In the genomic region with DNA sequence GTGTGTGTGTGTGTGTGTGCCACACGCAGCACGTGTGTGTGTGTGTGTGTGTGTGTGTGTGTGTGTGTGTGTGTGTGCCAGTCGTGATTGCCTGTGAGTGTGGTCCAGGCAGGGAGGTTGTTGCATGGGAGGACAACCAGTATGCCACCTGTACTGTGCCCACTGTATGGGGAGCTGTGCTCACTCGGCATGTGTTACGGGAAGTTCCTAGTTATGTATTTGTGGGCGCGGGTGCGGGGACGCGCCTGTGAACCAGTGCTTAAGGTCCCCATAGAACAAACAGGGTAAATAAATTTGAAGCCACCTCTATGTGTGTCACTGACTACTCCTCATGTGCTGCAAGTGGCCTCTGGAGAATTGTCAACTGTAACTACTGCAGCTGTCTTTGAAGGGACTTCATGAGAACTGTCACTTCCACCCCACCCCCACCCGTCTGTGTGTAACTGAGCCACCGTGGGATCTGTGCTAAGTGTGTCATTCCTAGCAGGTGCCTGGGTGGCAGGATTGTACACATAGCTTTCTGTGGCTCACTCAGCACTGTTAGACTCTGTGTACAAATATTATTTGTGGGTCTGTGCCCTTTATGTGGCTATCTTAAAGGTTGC, we compare ENCODE assay signal across 8 mouse cellular contexts. TPM values are rescaled to one million over a fixed set of nuclear protein-coding genes. Genes with fewer than 3 reads are reported as not detected.
A peak's percentile ranks its signal among the peaks of the same experiment; 100 is the strongest.
DNase-seq lines count a peak whose midpoint lies in the region; ATAC-seq and TF ChIP-seq lines count a peak whose summit lies in the region.

No protein-coding gene starts in this region.

- no peak for ATAC-seq in heart, embryonic 14.5 days (ENCODE audit: insufficient number of reproducible peaks, insufficient read depth, low FRiP score, low read depth)
- no peak for ATAC-seq in forebrain, embryonic 13.5 days
- ATAC-seq in liver, embryonic 11.5 days (replicated peaks; ENCODE audit: low FRiP score): no peak
- ATAC-seq in stomach, embryonic 16.5 days (ENCODE audit: insufficient read depth, low FRiP score): no peak

- H3K9ac ChIP-seq in heart, embryonic 14.5 days (ENCODE audit: low read length): peak overlapping the region; percentile 82
- peak overlapping the region; percentile 64; the same call in 1 of the 2 replicates for H3K9ac ChIP-seq in ES-Bruce4 (ENCODE audit: low read depth, poor library complexity, severe bottlenecking)
- H3K9ac ChIP-seq in forebrain, embryonic 13.5 days: no peak overlapping the region; the same call in 1 of the 2 replicates
- H3K9ac ChIP-seq in liver, embryonic 11.5 days (ENCODE audit: low read depth, low read length): peak overlapping the region; percentile 61
- H3K9ac ChIP-seq in stomach, embryonic 16.5 days (ENCODE audit: low read length): peak overlapping the region; percentile 82

- intact Hi-C loops in heart, postnatal 25 days (cut with DNase I): no loop called here

- peak overlapping the region; percentile 76 for H3K4me2 ChIP-seq in heart, embryonic 14.5 days (ENCODE audit: low read length)
- peak overlapping the region; percentile 56 for H3K4me2 ChIP-seq in forebrain, embryonic 13.5 days
- peak overlapping the region; percentile 92 for H3K4me2 ChIP-seq in liver, embryonic 11.5 days
- H3K4me2 ChIP-seq in stomach, embryonic 16.5 days (ENCODE audit: low read depth, low read length): peak overlapping the region; percentile 69

- DNase-seq in heart, postnatal 25 days (ENCODE audit: low spot score): no peak
- no peak for DNase-seq in liver, embryonic 11.5 days (ENCODE audit: low spot score)
- no peak for DNase-seq in right cerebral cortex, adult 18-20 months
- no peak for DNase-seq in adrenal gland, postnatal 4 days (ENCODE audit: low spot score in 2 of 2)

- no peaks in the 10 kb centered on the region for H3K9me3 ChIP-seq in heart, embryonic 14.5 days (ENCODE audit: control insufficient read depth, low read length)
- no peaks in the 10 kb centered on the region for H3K9me3 ChIP-seq in ES-Bruce4 (replicated peaks; ENCODE audit: control insufficient read depth, insufficient read depth, low read length, poor library complexity, severe bottlenecking)
- no peaks in the 10 kb centered on the region for H3K9me3 ChIP-seq in forebrain, embryonic 13.5 days (replicated peaks)
- no peaks in the 10 kb centered on the region for H3K9me3 ChIP-seq in liver, embryonic 11.5 days (ENCODE audit: control insufficient read depth, low read length)
- no peaks in the 10 kb centered on the region for H3K9me3 ChIP-seq in stomach, embryonic 16.5 days (replicated peaks; ENCODE audit: control insufficient read depth, low read length)

- H3K4me1 ChIP-seq in heart, embryonic 14.5 days (ENCODE audit: control insufficient read depth in 2 of 2, insufficient read depth in 2 of 2, low read length in 2 of 2): peaks cover 42 to 54% of the 10 kb centered on the region in 2 experiments
- H3K4me1 ChIP-seq in ES-Bruce4 (ENCODE audit: control insufficient read depth, insufficient read depth, low read length): peaks cover 3% of the 10 kb centered on the region
- peaks cover 46% of the 10 kb centered on the region for H3K4me1 ChIP-seq in forebrain, embryonic 13.5 days
- peaks cover 62% of the 10 kb centered on the region for H3K4me1 ChIP-seq in liver, embryonic 11.5 days (replicated peaks; ENCODE audit: control insufficient read depth, insufficient read depth, low read length)
- peaks cover 54% of the 10 kb centered on the region for H3K4me1 ChIP-seq in stomach, embryonic 16.5 days (ENCODE audit: control insufficient read depth, insufficient read depth, low read length)

- TF ChIP-seq POLR2A in ES-Bruce4 (IDR thresholded peaks at IDR 0.05; ENCODE audit: insufficient read depth, low read length): no peak

- WGBS in heart, embryonic 14.5 days: 42% methylated on average over 10 of the region's 12 CpGs
- WGBS in forebrain, embryonic 13.5 days: 79% methylated on average over 9 of the region's 12 CpGs
- 31% methylated on average over 10 of the region's 12 CpGs for WGBS in liver, embryonic 11.5 days
- 31% methylated on average over 10 of the region's 12 CpGs for WGBS in stomach, embryonic 16.5 days

- peak overlapping the region; percentile 97 to 100 for H3K27ac ChIP-seq in heart, embryonic 14.5 days (replicated peaks in 1 of 2; ENCODE audit: control insufficient read depth in 1 of 2, insufficient read depth in 1 of 2, low read depth in 2 of 2, low read length in 2 of 2)
- H3K27ac ChIP-seq in ES-Bruce4 (ENCODE audit: insufficient read depth, low read length): peak overlapping the region; percentile 76
- no peak overlapping the region for H3K27ac ChIP-seq in forebrain, embryonic 13.5 days
- peak overlapping the region; percentile 89 for H3K27ac ChIP-seq in liver, embryonic 11.5 days (ENCODE audit: low read depth, low read length)
- H3K27ac ChIP-seq in stomach, embryonic 16.5 days (ENCODE audit: low read length): peak overlapping the region; percentile 100

- TF ChIP-seq EP300 in ES-Bruce4 (IDR thresholded peaks at IDR 0.05; ENCODE audit: insufficient read depth, low read depth, low read length): no peak

- H3K36me3 ChIP-seq in heart, embryonic 14.5 days (ENCODE audit: control insufficient read depth, insufficient read depth, low read length): peaks cover 20% of the 10 kb centered on the region
- peaks cover 3% of the 10 kb centered on the region for H3K36me3 ChIP-seq in ES-Bruce4 (ENCODE audit: control insufficient read depth, insufficient read depth, low read length, poor library complexity, severe bottlenecking)
- H3K36me3 ChIP-seq in forebrain, embryonic 13.5 days (ENCODE audit: poor library complexity, severe bottlenecking): peaks cover 17% of the 10 kb centered on the region
- H3K36me3 ChIP-seq in liver, embryonic 11.5 days (ENCODE audit: control insufficient read depth, insufficient read depth, low read length): peaks cover 12% of the 10 kb centered on the region
- peaks cover 6% of the 10 kb centered on the region; the same call in 1 of the 2 replicates for H3K36me3 ChIP-seq in stomach, embryonic 16.5 days (ENCODE audit: control insufficient read depth, insufficient read depth, low read length)

- H3K27me3 ChIP-seq in heart, embryonic 14.5 days (ENCODE audit: control insufficient read depth, insufficient read depth, low read length): no peaks in the 10 kb centered on the region
- no peaks in the 10 kb centered on the region for H3K27me3 ChIP-seq in ES-Bruce4 (ENCODE audit: control insufficient read depth, insufficient read depth, low read length, poor library complexity, severe bottlenecking)
- 0 out of 2 replicates have a peak, but pooled peaks cover 2% of the 10 kb centered on the region for H3K27me3 ChIP-seq in forebrain, embryonic 13.5 days
- no peaks in the 10 kb centered on the region for H3K27me3 ChIP-seq in liver, embryonic 11.5 days (replicated peaks; ENCODE audit: control insufficient read depth, insufficient read depth, low read length)
- no peaks in the 10 kb centered on the region for H3K27me3 ChIP-seq in stomach, embryonic 16.5 days (ENCODE audit: control insufficient read depth, insufficient read depth, low read length)

- peak overlapping the region; percentile 40 to 41 for H3K4me3 ChIP-seq in heart, embryonic 14.5 days (ENCODE audit: control insufficient read depth in 1 of 2, insufficient read depth in 1 of 2, low read depth in 1 of 2, low read length in 2 of 2)
- H3K4me3 ChIP-seq in ES-Bruce4 (ENCODE audit: low read depth, low read length): peak overlapping the region; percentile 54
- H3K4me3 ChIP-seq in forebrain, embryonic 13.5 days: peak overlapping the region; percentile 26; the same call in 1 of the 2 replicates
- H3K4me3 ChIP-seq in liver, embryonic 11.5 days (ENCODE audit: low read depth, low read length): peak overlapping the region; percentile 41
- peak overlapping the region; percentile 43 for H3K4me3 ChIP-seq in stomach, embryonic 16.5 days (replicated peaks; ENCODE audit: low read length)

- no peak for TF ChIP-seq CTCF in ES-Bruce4 (IDR thresholded peaks at IDR 0.05; ENCODE audit: low read depth, low read length)

RNA-seq across cellular contexts. Expression of a gene that starts 2.4 kb away (rescaled TPM):
- polyA plus RNA-seq in heart, embryonic 14.5 days (2014; fragmentation: Nextera tagmentation; extraction: Ambion mirVana): 10.1 and 12.2 TPM in 2 replicates
- 10 to 100 TPM; 14.1 to 18.0 TPM for total RNA-seq in heart, postnatal 25 days (2021)
- 25.7 and 26.0 TPM in 2 replicates for polyA plus RNA-seq in ES-Bruce4 (2011; ENCODE audit: insufficient read depth, insufficient read length, low read depth, missing spikeins)
- polyA plus RNA-seq in forebrain, embryonic 13.5 days (2015; fragmentation: Nextera tagmentation; extraction: Ambion mirVana): 4.5 and 4.8 TPM in 2 replicates
- polyA plus RNA-seq in liver, embryonic 11.5 days (2014; fragmentation: Nextera tagmentation; extraction: Ambion mirVana): 9.9 and 10.2 TPM in 2 replicates
- polyA plus RNA-seq in stomach, embryonic 16.5 days (2015; fragmentation: Nextera tagmentation; extraction: Ambion mirVana): 26.1 and 35.1 TPM in 2 replicates
- 10 to 100 TPM; 12.0 to 13.3 TPM for total RNA-seq in adrenal gland, postnatal 4 days (2021)

RNA-seq across cellular contexts. Expression of a gene that starts 10.1 kb away (rescaled TPM):
- 32.9 and 35.6 TPM in 2 replicates for polyA plus RNA-seq in heart, embryonic 14.5 days (2014; fragmentation: Nextera tagmentation; extraction: Ambion mirVana)
- 10 to 100 TPM; 13.1 to 20.4 TPM for total RNA-seq in heart, postnatal 25 days (2021)
- 85.5 and 90.1 TPM in 2 replicates for polyA plus RNA-seq in ES-Bruce4 (2011; ENCODE audit: insufficient read depth, insufficient read length, low read depth, missing spikeins)
- polyA plus RNA-seq in forebrain, embryonic 13.5 days (2015; fragmentation: Nextera tagmentation; extraction: Ambion mirVana): 43.1 and 50.0 TPM in 2 replicates
- polyA plus RNA-seq in liver, embryonic 11.5 days (2014; fragmentation: Nextera tagmentation; extraction: Ambion mirVana): 29.2 and 34.4 TPM in 2 replicates
- polyA plus RNA-seq in stomach, embryonic 16.5 days (2015; fragmentation: Nextera tagmentation; extraction: Ambion mirVana): 49.9 and 50.7 TPM in 2 replicates
- total RNA-seq in adrenal gland, postnatal 4 days (2021): 10 to 100 TPM; 39.3 to 47.2 TPM

RNA-seq across cellular contexts. Expression of a gene that starts 10.1 kb away (rescaled TPM):
- polyA plus RNA-seq in heart, embryonic 14.5 days (2014; fragmentation: Nextera tagmentation; extraction: Ambion mirVana): 50.9 and 57.7 TPM in 2 replicates
- 10 to 100 TPM; 18.2 to 20.9 TPM for total RNA-seq in heart, postnatal 25 days (2021)
- 16.6 and 18.1 TPM in 2 replicates for polyA plus RNA-seq in ES-Bruce4 (2011; ENCODE audit: insufficient read depth, insufficient read length, low read depth, missing spikeins)
- 49.3 and 51.5 TPM in 2 replicates for polyA plus RNA-seq in forebrain, embryonic 13.5 days (2015; fragmentation: Nextera tagmentation; extraction: Ambion mirVana)
- polyA plus RNA-seq in liver, embryonic 11.5 days (2014; fragmentation: Nextera tagmentation; extraction: Ambion mirVana): 44.7 and 45.7 TPM in 2 replicates
- polyA plus RNA-seq in stomach, embryonic 16.5 days (2015; fragmentation: Nextera tagmentation; extraction: Ambion mirVana): 38.7 and 41.2 TPM in 2 replicates
- 10 to 100 TPM; 24.2 to 26.1 TPM for total RNA-seq in adrenal gland, postnatal 4 days (2021)

RNA-seq across cellular contexts. Expression of a gene that starts 10.3 kb away (rescaled TPM):
- 61.9 and 62.5 TPM in 2 replicates for polyA plus RNA-seq in heart, embryonic 14.5 days (2014; fragmentation: Nextera tagmentation; extraction: Ambion mirVana)
- 10 to 100 TPM; 40.6 to 44.3 TPM for total RNA-seq in heart, postnatal 25 days (2021)
- polyA plus RNA-seq in ES-Bruce4 (2011; ENCODE audit: insufficient read depth, insufficient read length, low read depth, missing spikeins): 88.7 and 96.2 TPM in 2 replicates
- 95.4 and 97.1 TPM in 2 replicates for polyA plus RNA-seq in forebrain, embryonic 13.5 days (2015; fragmentation: Nextera tagmentation; extraction: Ambion mirVana)
- polyA plus RNA-seq in liver, embryonic 11.5 days (2014; fragmentation: Nextera tagmentation; extraction: Ambion mirVana): 56.1 and 58.6 TPM in 2 replicates
- polyA plus RNA-seq in stomach, embryonic 16.5 days (2015; fragmentation: Nextera tagmentation; extraction: Ambion mirVana): 84.3 and 88.5 TPM in 2 replicates
- 10 to 100 TPM; 71.8 to 93.4 TPM for total RNA-seq in adrenal gland, postnatal 4 days (2021)

RNA-seq across cellular contexts. Expression of a gene that starts 32.0 kb away (rescaled TPM):
- 731 and 789 TPM in 2 replicates for polyA plus RNA-seq in heart, embryonic 14.5 days (2014; fragmentation: Nextera tagmentation; extraction: Ambion mirVana)
- total RNA-seq in heart, postnatal 25 days (2021): 100 to 1,000 TPM; 489 to 520 TPM
- polyA plus RNA-seq in ES-Bruce4 (2011; ENCODE audit: insufficient read depth, insufficient read length, low read depth, missing spikeins): 1,972 and 2,086 TPM in 2 replicates
- 644 and 704 TPM in 2 replicates for polyA plus RNA-seq in forebrain, embryonic 13.5 days (2015; fragmentation: Nextera tagmentation; extraction: Ambion mirVana)
- polyA plus RNA-seq in liver, embryonic 11.5 days (2014; fragmentation: Nextera tagmentation; extraction: Ambion mirVana): 1,377 and 1,547 TPM in 2 replicates
- 800 and 962 TPM in 2 replicates for polyA plus RNA-seq in stomach, embryonic 16.5 days (2015; fragmentation: Nextera tagmentation; extraction: Ambion mirVana)
- total RNA-seq in adrenal gland, postnatal 4 days (2021): 1,000 to 10,000 TPM; 1,647 to 1,689 TPM
